Mouse (Mus musculus): ENCODE results near the gene Lpar3. TPM values are rescaled to one million over a fixed set of nuclear protein-coding genes. Genes with fewer than 3 reads are reported as not detected.

The Lpar3 gene
- 2.5 and 5.0 TPM in 2 replicates for polyA plus RNA-seq (2014; fragmentation: Nextera tagmentation; extraction: Ambion mirVana)

- Histone ChIP-seq H3K4me2 (ENCODE audit: low read depth, low read length) (peak within 1 kb of the TSS; percentile 95), H3K9me3 (ENCODE audit: control insufficient read depth, low read length) (no peaks in the 10 kb centered on the region), H3K4me1 (ENCODE audit: control insufficient read depth, insufficient read depth, low read length) (peaks cover 7% of the 10 kb centered on the region; the same call in 1 of the 2 replicates), H3K27me3 (replicated peaks; ENCODE audit: control insufficient read depth, insufficient read depth, low read length) (peaks cover 32% of the 10 kb centered on the region), H3K36me3 (ENCODE audit: control insufficient read depth, insufficient read depth, low read length) (no peaks in the 10 kb centered on the region), H3K27ac (replicated peaks; ENCODE audit: low read depth, low read length) (no peak within 1 kb of the TSS), H3K9ac (ENCODE audit: low read depth, low read length) (peak within 1 kb of the TSS; percentile 68), H3K4me3 (ENCODE audit: low read depth, low read length) (peak within 1 kb of the TSS; percentile 63)
- WGBS, result 0% methylated on average over 37 of the region's 73 CpGs
- DNase-seq (ENCODE audit: low spot score) (peak; percentile 78), ATAC-seq (ENCODE audit: low read depth) (peak; percentile 92)
Observed at GRCm38 (mm10) chr3:146220776-146221486, at the start of gene Lpar3. Gene Lpar3 (plus strand): TSS chr3:146220963.

DNA sequence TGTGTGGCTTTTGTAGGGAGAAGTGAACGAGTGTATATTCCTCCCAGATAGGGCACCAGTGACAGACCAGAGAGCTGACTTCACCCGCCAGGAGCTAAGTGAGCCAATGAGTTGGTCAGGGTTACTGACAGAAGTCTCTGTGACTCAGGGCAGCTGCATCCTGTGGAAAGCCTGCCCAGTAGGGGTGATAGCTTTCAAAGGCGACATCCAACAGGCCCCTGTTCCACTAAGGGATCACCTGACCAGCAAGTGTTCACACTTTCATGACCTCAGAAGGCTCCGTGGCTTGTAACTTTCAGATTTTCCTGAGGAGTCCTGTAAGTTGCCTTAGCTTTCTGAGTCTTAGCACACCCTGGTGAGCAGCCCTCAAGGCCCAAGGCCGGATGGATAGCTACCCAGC is 47.7 kb upstream of the Lpar3 start:
- no peak overlapping the region for H3K27ac ChIP-seq (replicated peaks; ENCODE audit: low read depth, low read length)
- no peaks in the 10 kb centered on the region for H3K27me3 ChIP-seq (replicated peaks; ENCODE audit: control insufficient read depth, insufficient read depth, low read length)
- H3K9ac ChIP-seq (ENCODE audit: low read depth, low read length), result no peak overlapping the region
- H3K4me3 ChIP-seq (ENCODE audit: low read depth, low read length), result no peak overlapping the region
- DNase-seq (ENCODE audit: low spot score), result no peak
- H3K4me2 ChIP-seq (ENCODE audit: low read depth, low read length), result no peak overlapping the region
- 74% methylated on average over 5 of the region's 5 CpGs for WGBS
- ATAC-seq (ENCODE audit: low read depth), result no peak
- H3K4me1 ChIP-seq (ENCODE audit: control insufficient read depth, insufficient read depth, low read length), result no peaks in the 10 kb centered on the region
- no peaks in the 10 kb centered on the region for H3K9me3 ChIP-seq (ENCODE audit: control insufficient read depth, low read length)
- H3K36me3 ChIP-seq (ENCODE audit: control insufficient read depth, insufficient read depth, low read length), result no peaks in the 10 kb centered on the region

DNA sequence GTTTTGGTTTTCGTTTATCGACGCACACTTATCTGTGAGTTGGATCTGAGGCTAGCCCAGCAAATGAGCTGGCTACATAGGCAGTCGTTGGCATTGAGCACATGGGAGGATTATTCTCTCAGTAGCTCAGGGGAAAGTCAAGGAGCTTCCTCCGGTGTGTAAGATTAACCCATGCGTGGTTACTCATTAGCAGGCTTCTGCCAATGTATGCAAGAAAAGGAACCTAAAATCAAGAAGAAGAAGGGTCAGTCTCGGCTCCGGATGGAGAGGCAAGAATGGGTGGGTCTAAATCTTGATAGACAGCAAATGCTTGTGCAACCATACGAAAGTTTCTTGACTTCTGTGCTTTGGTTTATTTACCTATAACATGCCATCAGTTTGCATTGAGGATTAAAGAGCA is 46.5 kb upstream of the Lpar3 start:
- no peak overlapping the region for H3K27ac ChIP-seq (replicated peaks; ENCODE audit: low read depth, low read length)
- ATAC-seq (ENCODE audit: low read depth) (no peak), DNase-seq (ENCODE audit: low spot score) (no peak)
- H3K4me1 ChIP-seq (ENCODE audit: control insufficient read depth, insufficient read depth, low read length), result no peaks in the 10 kb centered on the region
- H3K9ac ChIP-seq (ENCODE audit: low read depth, low read length), result no peak overlapping the region
- H3K9me3 ChIP-seq (ENCODE audit: control insufficient read depth, low read length), result no peaks in the 10 kb centered on the region
- no peaks in the 10 kb centered on the region for H3K36me3 ChIP-seq (ENCODE audit: control insufficient read depth, insufficient read depth, low read length)
- no peaks in the 10 kb centered on the region for H3K27me3 ChIP-seq (replicated peaks; ENCODE audit: control insufficient read depth, insufficient read depth, low read length)
- WGBS, result 84% methylated on average over 9 of the region's 9 CpGs
- no peak overlapping the region for H3K4me3 ChIP-seq (ENCODE audit: low read depth, low read length)
- no peak overlapping the region for H3K4me2 ChIP-seq (ENCODE audit: low read depth, low read length)

GRCm38 (mm10) chr3:146177295-146177694 is 43.5 kb upstream of the Lpar3 start:
- WGBS, result 81% methylated on average over 7 of the region's 7 CpGs
- no peaks in the 10 kb centered on the region for H3K36me3 ChIP-seq (ENCODE audit: control insufficient read depth, insufficient read depth, low read length)
- H3K9ac ChIP-seq (ENCODE audit: low read depth, low read length), result no peak overlapping the region
- no peaks in the 10 kb centered on the region for H3K27me3 ChIP-seq (replicated peaks; ENCODE audit: control insufficient read depth, insufficient read depth, low read length)
- no peaks in the 10 kb centered on the region for H3K9me3 ChIP-seq (ENCODE audit: control insufficient read depth, low read length)
- no peak overlapping the region for H3K4me3 ChIP-seq (ENCODE audit: low read depth, low read length)
- ATAC-seq (ENCODE audit: low read depth) (no peak), DNase-seq (ENCODE audit: low spot score) (no peak)
- peak overlapping the region; percentile 47 for H3K4me2 ChIP-seq (ENCODE audit: low read depth, low read length)
- H3K4me1 ChIP-seq (ENCODE audit: control insufficient read depth, insufficient read depth, low read length), result no peaks in the 10 kb centered on the region
- H3K27ac ChIP-seq (replicated peaks; ENCODE audit: low read depth, low read length), result no peak overlapping the region

DNA sequence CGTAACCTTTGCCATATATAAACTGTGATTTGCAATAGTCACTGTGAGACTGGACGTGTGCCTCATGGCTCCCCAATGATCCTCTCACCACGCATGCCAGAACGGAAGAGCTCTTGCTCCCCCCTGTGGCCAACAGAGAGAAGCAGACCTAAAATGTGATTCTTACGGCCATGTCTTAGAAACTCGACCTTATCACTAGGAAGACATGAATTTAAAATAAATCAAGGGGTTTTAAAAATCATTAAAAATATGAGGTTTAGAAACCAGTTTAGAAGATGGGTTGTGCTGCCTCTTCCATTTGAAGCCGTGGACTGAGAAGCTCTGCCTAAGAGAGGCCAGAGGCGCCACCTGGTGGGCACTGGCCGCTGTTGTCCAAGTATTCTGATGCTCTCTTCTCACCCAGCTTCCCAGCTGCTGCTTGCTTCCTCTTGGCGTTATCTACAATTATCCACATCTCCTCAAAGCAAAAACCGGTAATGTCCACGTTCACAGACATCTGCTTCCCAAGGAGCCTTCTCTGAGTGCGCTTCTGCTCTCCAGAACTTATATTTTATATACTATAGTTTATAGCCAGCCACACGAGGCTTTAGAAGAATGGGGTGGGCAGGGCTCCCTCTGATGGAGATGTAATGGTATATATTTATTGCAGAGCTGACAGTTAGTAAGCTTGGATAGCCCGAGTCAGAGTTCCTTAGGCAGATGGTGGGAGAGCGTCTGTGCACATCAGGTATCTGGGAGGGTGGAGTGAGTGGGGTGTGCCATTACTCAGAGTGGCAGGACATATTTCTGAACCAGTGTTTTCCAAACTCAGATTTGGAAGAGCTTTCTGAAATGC is 42.8 kb upstream of the Lpar3 start:
- Histone ChIP-seq H3K9ac (ENCODE audit: low read depth, low read length) (peak overlapping the region; percentile 14), H3K36me3 (ENCODE audit: control insufficient read depth, insufficient read depth, low read length) (no peaks in the 10 kb centered on the region), H3K27ac (replicated peaks; ENCODE audit: low read depth, low read length) (no peak overlapping the region), H3K4me2 (ENCODE audit: low read depth, low read length) (peak overlapping the region; percentile 47), H3K4me3 (ENCODE audit: low read depth, low read length) (peak overlapping the region; percentile 18), H3K27me3 (replicated peaks; ENCODE audit: control insufficient read depth, insufficient read depth, low read length) (no peaks in the 10 kb centered on the region), H3K4me1 (ENCODE audit: control insufficient read depth, insufficient read depth, low read length) (no peaks in the 10 kb centered on the region), H3K9me3 (ENCODE audit: control insufficient read depth, low read length) (no peaks in the 10 kb centered on the region)
- peak; percentile 89 for DNase-seq (ENCODE audit: low spot score)
- peak; percentile 86 for ATAC-seq (ENCODE audit: low read depth)
- WGBS, result 4% methylated on average over 16 of the region's 16 CpGs

GRCm38 (mm10) chr3:146180341-146180740 is 40.4 kb upstream of the Lpar3 start:
- no peaks in the 10 kb centered on the region for H3K36me3 ChIP-seq (ENCODE audit: control insufficient read depth, insufficient read depth, low read length)
- no peak overlapping the region for H3K9ac ChIP-seq (ENCODE audit: low read depth, low read length)
- no peak overlapping the region for H3K4me3 ChIP-seq (ENCODE audit: low read depth, low read length)
- 43% methylated on average over 2 of the region's 2 CpGs for WGBS
- DNase-seq (ENCODE audit: low spot score) (no peak), ATAC-seq (ENCODE audit: low read depth) (no peak)
- no peaks in the 10 kb centered on the region for H3K27me3 ChIP-seq (replicated peaks; ENCODE audit: control insufficient read depth, insufficient read depth, low read length)
- no peak overlapping the region for H3K27ac ChIP-seq (replicated peaks; ENCODE audit: low read depth, low read length)
- no peaks in the 10 kb centered on the region for H3K4me1 ChIP-seq (ENCODE audit: control insufficient read depth, insufficient read depth, low read length)
- H3K9me3 ChIP-seq (ENCODE audit: control insufficient read depth, low read length), result no peaks in the 10 kb centered on the region
- H3K4me2 ChIP-seq (ENCODE audit: low read depth, low read length), result no peak overlapping the region

- H3K4me3 ChIP-seq (ENCODE audit: low read depth, low read length), result no peak overlapping the region
- ATAC-seq (ENCODE audit: low read depth) (no peak), DNase-seq (ENCODE audit: low spot score) (peak; percentile 40)
- H3K9ac ChIP-seq (ENCODE audit: low read depth, low read length), result no peak overlapping the region
- no peaks in the 10 kb centered on the region for H3K4me1 ChIP-seq (ENCODE audit: control insufficient read depth, insufficient read depth, low read length)
- no peak overlapping the region for H3K27ac ChIP-seq (replicated peaks; ENCODE audit: low read depth, low read length)
- H3K27me3 ChIP-seq (replicated peaks; ENCODE audit: control insufficient read depth, insufficient read depth, low read length), result no peaks in the 10 kb centered on the region
- no peak overlapping the region for H3K4me2 ChIP-seq (ENCODE audit: low read depth, low read length)
- H3K9me3 ChIP-seq (ENCODE audit: control insufficient read depth, low read length), result no peaks in the 10 kb centered on the region
- 43% methylated on average over 3 of the region's 3 CpGs for WGBS
- H3K36me3 ChIP-seq (ENCODE audit: control insufficient read depth, insufficient read depth, low read length), result no peaks in the 10 kb centered on the region
Observed at GRCm38 (mm10) chr3:146180986-146181385, 39.8 kb upstream of the Lpar3 start.

- Histone ChIP-seq H3K9ac (ENCODE audit: low read depth, low read length) (no peak overlapping the region), H3K36me3 (ENCODE audit: control insufficient read depth, insufficient read depth, low read length) (no peaks in the 10 kb centered on the region), H3K27ac (replicated peaks; ENCODE audit: low read depth, low read length) (no peak overlapping the region), H3K27me3 (replicated peaks; ENCODE audit: control insufficient read depth, insufficient read depth, low read length) (no peaks in the 10 kb centered on the region), H3K4me2 (ENCODE audit: low read depth, low read length) (no peak overlapping the region), H3K4me3 (ENCODE audit: low read depth, low read length) (no peak overlapping the region), H3K4me1 (ENCODE audit: control insufficient read depth, insufficient read depth, low read length) (no peaks in the 10 kb centered on the region), H3K9me3 (ENCODE audit: control insufficient read depth, low read length) (no peaks in the 10 kb centered on the region; the same call in 1 of the 2 replicates)
- ATAC-seq (ENCODE audit: low read depth) (peak; percentile 64), DNase-seq (ENCODE audit: low spot score) (peak; percentile 87)
- 22% methylated on average over 13 of the region's 13 CpGs for WGBS
Observed at GRCm38 (mm10) chr3:146184992-146185657, 35.6 kb upstream of the Lpar3 start.
